Mouse (Mus musculus) heart, embryonic 16.5 days (tissue): ENCODE results near the gene Mgme1. TPM values are rescaled to one million over a fixed set of nuclear protein-coding genes. Genes with fewer than 3 reads are reported as not detected.

Experiments
- ATAC-seq: fragments of 200-750 bp; cut with Nextera tagmentation; replicated peaks from 2 replicates; pipeline ENCODE4 v1.8.0; 2017; ENCODE audit warnings: moderate number of reproducible peaks; ENCODE audit not compliant: insufficient read depth, low FRiP score; ENCODE audit errors: extremely low read depth
- H3K27ac ChIP-seq: fragments of 300-500 bp; sonication (generic); 2 replicates; pipeline ENCODE4 v1.5.1; 2014; ENCODE audit warnings: mild to moderate bottlenecking, low read length, control low read depth, moderate library complexity
- H3K27me3 ChIP-seq: fragments of 300-500 bp; sonication (generic); 2 replicates; pipeline ENCODE4 v1.6.1; 2014; ENCODE audit warnings: low read length, mixed read lengths; ENCODE audit not compliant: control insufficient read depth, insufficient read depth
- H3K36me3 ChIP-seq: fragments of 300-500 bp; sonication (generic); 2 replicates; pipeline ENCODE4 v1.6.1; 2014; ENCODE audit not compliant: control insufficient read depth, insufficient read depth
- H3K4me1 ChIP-seq: fragments of 300-500 bp; sonication (generic); 2 replicates; pipeline ENCODE4 v1.6.1; 2014; ENCODE audit warnings: low read length, mixed read lengths; ENCODE audit not compliant: control insufficient read depth, insufficient read depth
- H3K4me2 ChIP-seq: fragments of 300-500 bp; sonication (generic); 2 replicates; pipeline ENCODE4 v1.6.1; 2014; ENCODE audit warnings: low read depth, mild to moderate bottlenecking, control low read depth, low read length
- H3K4me3 ChIP-seq: fragments of 300-500 bp; sonication (generic); 2 replicates; pipeline ENCODE4 v1.5.1; 2014; ENCODE audit warnings: mild to moderate bottlenecking, control low read depth, low read length
- H3K9ac ChIP-seq: fragments of 300-500 bp; sonication (generic); 2 replicates; pipeline ENCODE4 v1.6.1; 2014; ENCODE audit warnings: low read length, control low read depth
- H3K9me3 ChIP-seq: fragments of 300-500 bp; sonication (generic); replicated peaks from 2 replicates; pipeline ENCODE4 v1.6.1; 2016; ENCODE audit warnings: low read length; ENCODE audit not compliant: control insufficient read depth
- WGBS: fragments of 180-500 bp; shearing (Covaris S2); extraction: QIAGEN DNeasy Blood & Tissue Kit; methylation state at CpG from one replicate; pipeline ENCODE4 v1.1.7; 2014; 5-methylcytosine and 5-hydroxymethylcytosine counted together
- polyA plus RNA-seq: library from polyadenylated mRNA; unstranded; fragments of >200 nt; fragmentation: Nextera tagmentation; extraction: Ambion mirVana; gene quantifications from 2 replicates; pipeline ENCODE4 v1.2.1, GENCODE M21; 2015

The Mgme1 gene
- polyA plus RNA-seq, 1 experiment from 2014 or later = 28.0 TPM

DNA sequence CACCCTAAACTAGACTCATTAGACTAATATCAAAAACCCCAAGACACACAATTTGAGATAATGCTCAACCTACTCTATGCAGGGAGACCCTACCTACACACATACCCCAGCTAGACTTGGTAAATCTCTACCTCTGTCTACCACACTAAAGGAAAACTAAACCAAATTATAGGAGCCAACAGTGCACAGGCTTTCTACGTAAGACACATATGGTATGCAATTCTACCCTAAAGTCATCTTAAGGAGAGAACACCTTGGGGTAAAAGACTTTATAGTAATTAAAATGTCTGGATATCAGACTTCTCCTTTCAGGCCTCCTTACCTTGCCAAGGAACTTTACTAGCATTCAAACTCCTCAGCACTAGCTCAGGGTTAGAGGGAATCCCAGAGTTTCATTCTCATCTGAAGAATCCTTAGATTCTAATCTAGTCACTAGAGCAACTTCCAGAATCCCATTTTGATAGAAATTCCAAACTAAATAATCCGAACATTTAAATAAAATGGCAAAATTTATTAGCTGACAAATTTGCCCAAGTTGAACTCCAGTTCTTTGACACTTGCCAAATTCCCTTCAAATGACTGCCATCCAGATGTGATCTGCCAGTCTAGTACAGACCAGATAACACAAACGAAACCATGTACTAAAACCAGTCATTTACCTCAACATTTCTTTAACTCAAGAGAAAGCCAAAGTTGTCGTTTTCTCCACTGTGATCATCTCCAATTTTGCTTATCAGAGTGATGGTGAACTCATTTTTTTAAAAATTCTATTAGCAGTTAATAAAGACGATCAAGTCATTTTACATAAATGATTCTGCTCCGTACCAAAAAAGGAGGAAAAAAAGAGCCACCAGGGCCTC is 1.8 kb upstream of the Mgme1 start:
- Histone ChIP-seq H3K9me3 (no peaks in the 10 kb centered on the region), H3K27ac (peak overlapping the region; percentile 43)
- 13% methylated on average over 6 of the region's 6 CpGs for WGBS

DNA sequence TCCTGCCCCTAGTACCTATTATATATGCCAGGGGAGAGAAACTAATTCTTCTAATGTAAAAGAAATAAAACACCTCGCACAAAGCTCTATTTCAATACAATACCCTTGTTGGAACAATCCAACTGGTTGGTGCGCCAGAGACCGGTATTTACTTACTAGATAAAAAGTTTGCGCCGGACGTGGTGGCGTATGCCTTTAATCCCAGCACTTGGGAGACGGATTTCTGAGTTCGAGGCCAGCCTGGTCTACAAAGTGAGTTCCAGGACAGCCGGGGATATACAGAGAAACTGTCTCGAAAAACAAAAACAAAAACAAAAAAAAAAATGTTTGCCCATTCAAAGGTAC is 1.2 kb upstream of the Mgme1 start:
- Histone ChIP-seq H3K36me3 (no peaks in the 10 kb centered on the region), H3K4me1 (peaks cover 37% of the 10 kb centered on the region), H3K9ac (peak overlapping the region; percentile 83), H3K27ac (peak overlapping the region; percentile 37; the same call in 1 of the 2 replicates), H3K4me3 (peak overlapping the region; percentile 65), H3K27me3 (no peaks in the 10 kb centered on the region), H3K4me2 (peak overlapping the region; percentile 79), H3K9me3 (no peaks in the 10 kb centered on the region)
- no peak for ATAC-seq
- WGBS = under 1% methylated on average over 11 of the region's 11 CpGs

More for the DNA sequence above, 1.8 kb upstream of the Mgme1 start:
- Histone ChIP-seq H3K27me3 (no peaks in the 10 kb centered on the region), H3K4me3 (peak overlapping the region; percentile 65), H3K4me2 (peak overlapping the region; percentile 79), H3K36me3 (no peaks in the 10 kb centered on the region), H3K9ac (peak overlapping the region; percentile 83), H3K4me1 (peaks cover 33% of the 10 kb centered on the region)
- no peak for ATAC-seq

DNA sequence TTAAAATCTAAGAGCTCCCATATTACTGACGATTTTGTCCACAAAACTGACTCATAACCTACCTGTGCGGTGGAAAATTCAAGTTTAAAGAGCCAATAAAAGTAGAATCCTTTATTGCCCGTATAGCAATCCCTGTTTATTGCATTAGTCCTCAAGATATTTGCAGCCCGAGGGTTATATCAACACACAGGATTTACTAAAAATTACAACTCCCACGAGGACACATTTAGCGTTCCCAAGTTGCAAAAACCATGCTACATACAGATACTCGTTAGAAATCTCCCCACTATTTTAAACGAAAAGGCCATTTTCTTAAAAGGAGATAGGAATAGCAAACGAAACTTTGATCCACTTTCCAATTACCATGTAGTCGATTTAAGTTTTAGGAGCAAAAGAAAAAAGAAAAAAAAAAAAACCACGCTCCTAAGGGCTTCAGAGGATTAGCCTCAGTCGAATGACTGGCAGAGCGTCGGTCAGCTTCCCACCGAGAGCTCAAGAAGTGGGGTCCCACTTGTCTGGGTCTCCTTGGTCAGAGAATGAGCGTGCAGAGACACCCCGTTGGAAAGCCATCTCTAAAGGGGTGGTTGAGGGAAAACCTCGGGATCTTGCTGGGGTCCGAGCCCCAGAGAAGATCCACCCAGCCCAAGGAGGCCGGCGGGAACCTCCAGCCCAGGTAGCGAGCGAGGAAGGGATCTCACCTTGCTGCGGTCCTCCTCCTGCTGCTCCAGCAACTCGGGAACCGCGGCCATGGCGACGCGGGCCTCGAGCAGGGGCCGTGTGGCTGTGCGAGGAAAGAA is 586 bp upstream of the Mgme1 start:
- Histone ChIP-seq H3K27me3 (no peaks in the 10 kb centered on the region), H3K36me3 (no peaks in the 10 kb centered on the region), H3K4me3 (peak overlapping the region; percentile 65), H3K9ac (peak overlapping the region; percentile 83), H3K4me1 (peaks cover 41% of the 10 kb centered on the region), H3K9me3 (no peaks in the 10 kb centered on the region), H3K4me2 (peak overlapping the region; percentile 79), H3K27ac (peak overlapping the region; percentile 95)
- under 1% methylated on average over 33 of the region's 33 CpGs for WGBS
- ATAC-seq = no peak; the same call in 1 of the 2 replicates

DNA sequence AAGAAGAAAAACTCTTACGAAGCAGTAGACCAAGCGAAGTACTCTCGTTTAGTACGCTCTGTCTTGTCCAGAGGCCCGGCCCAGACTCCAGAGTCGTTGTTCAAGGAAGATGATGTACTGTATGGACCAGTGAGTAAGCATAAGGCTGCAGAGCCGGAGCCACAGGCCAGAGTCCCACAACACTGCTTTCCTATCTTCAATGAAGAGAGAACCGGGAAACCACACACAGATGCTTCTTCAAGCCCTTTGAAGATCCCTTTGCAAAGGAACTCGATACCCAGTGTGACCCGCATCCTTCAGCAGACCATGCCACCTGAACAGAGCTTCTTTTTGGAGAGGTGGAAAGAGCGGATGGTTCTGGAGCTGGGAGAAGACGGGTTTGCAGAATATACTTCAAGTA is 1.6 kb downstream of the Mgme1 start:
- Histone ChIP-seq H3K9me3 (no peaks in the 10 kb centered on the region), H3K4me1 (peaks cover 35% of the 10 kb centered on the region), H3K4me3 (no peak overlapping the region), H3K4me2 (no peak overlapping the region), H3K9ac (no peak overlapping the region), H3K36me3 (0 out of 2 replicates have a peak, but pooled peaks cover 2% of the 10 kb centered on the region), H3K27ac (no peak overlapping the region), H3K27me3 (no peaks in the 10 kb centered on the region)
- 88% methylated on average over 12 of the region's 12 CpGs for WGBS
- ATAC-seq = no peak

GRCm38 (mm10) chr2:144274741-144275140 is 4.3 kb downstream of the Mgme1 start:
- H3K4me2 ChIP-seq = no peak overlapping the region
- 38% methylated on average over 8 of the region's 8 CpGs for WGBS
- H3K4me1 ChIP-seq = peaks cover 19% of the 10 kb centered on the region
- H3K27me3 ChIP-seq = no peaks in the 10 kb centered on the region
- H3K36me3 ChIP-seq = peaks cover 9% of the 10 kb centered on the region
- peak overlapping the region; percentile 70 for H3K27ac ChIP-seq
- no peaks in the 10 kb centered on the region for H3K9me3 ChIP-seq
- H3K4me3 ChIP-seq = no peak overlapping the region
- ATAC-seq = no peak
- peak overlapping the region; percentile 41; the same call in 1 of the 2 replicates for H3K9ac ChIP-seq

DNA sequence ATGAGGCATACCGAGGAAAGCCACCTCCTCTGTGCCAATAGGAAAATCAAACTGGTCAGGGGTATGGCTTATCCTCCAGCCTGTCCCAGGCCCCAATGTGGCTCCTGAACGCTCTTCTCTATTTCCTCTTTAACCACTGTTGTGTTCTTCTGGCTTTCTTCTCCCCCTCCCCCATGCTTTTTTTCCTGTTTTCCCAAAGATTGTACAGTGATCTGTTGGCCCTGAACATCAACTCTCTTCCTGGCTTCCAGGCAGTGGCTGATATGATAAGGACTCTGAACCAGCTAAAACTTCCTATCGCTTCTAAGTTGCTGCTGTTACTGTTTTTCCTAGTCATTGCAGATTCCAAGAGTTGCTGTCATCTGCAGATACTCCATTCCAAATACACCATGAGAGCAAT is 6.4 kb downstream of the Mgme1 start:
- no peaks in the 10 kb centered on the region for H3K9me3 ChIP-seq
- no peak overlapping the region for H3K4me2 ChIP-seq
- peak; percentile 29; the same call in 1 of the 2 replicates for ATAC-seq
- peaks cover 20% of the 10 kb centered on the region for H3K4me1 ChIP-seq
- peak overlapping the region; percentile 58 for H3K27ac ChIP-seq
- H3K36me3 ChIP-seq = peaks cover 11% of the 10 kb centered on the region
- H3K4me3 ChIP-seq = no peak overlapping the region
- H3K27me3 ChIP-seq = no peaks in the 10 kb centered on the region
- no peak overlapping the region for H3K9ac ChIP-seq
- 66% methylated on average over 3 of the region's 3 CpGs for WGBS

- H3K4me2 ChIP-seq = no peak overlapping the region
- 45% methylated on average over 5 of the region's 5 CpGs for WGBS
- ATAC-seq = peak; percentile 84
- H3K27me3 ChIP-seq = no peaks in the 10 kb centered on the region
- peak overlapping the region; percentile 78 for H3K27ac ChIP-seq
- peaks cover 11% of the 10 kb centered on the region for H3K36me3 ChIP-seq
- H3K4me3 ChIP-seq = no peak overlapping the region
- no peaks in the 10 kb centered on the region for H3K9me3 ChIP-seq
- H3K4me1 ChIP-seq = peaks cover 18% of the 10 kb centered on the region
- no peak overlapping the region for H3K9ac ChIP-seq
Measured at GRCm38 (mm10) chr2:144279742-144280141, 9.3 kb downstream of the Mgme1 start.

DNA sequence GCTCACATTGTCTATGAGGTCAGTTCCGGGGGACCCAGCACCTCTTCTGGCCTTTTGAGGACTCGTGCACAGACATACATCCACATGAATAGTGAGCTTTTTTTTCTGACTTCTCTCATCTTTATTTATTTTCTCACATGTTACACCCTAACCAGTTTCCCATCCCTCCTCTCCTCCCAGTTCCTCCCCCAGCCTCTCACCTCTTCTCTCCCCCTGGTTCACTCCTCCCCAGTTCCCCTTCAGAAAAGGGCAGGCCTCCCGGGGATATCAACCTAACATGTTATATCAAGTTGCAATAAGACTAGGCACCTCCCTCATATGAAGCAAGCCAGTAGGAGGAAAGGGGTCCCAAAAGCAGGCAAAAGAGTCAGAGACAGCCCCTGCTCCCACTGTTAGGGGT is 10.1 kb downstream of the Mgme1 start:
- no peaks in the 10 kb centered on the region for H3K27me3 ChIP-seq
- peaks cover 19% of the 10 kb centered on the region for H3K4me1 ChIP-seq
- H3K27ac ChIP-seq = peak overlapping the region; percentile 78
- no peak for ATAC-seq
- 85% methylated on average over 3 of the region's 3 CpGs for WGBS
- H3K4me3 ChIP-seq = no peak overlapping the region
- peaks cover 11% of the 10 kb centered on the region for H3K36me3 ChIP-seq
- H3K9me3 ChIP-seq = no peaks in the 10 kb centered on the region
- 0 out of 2 replicates have a peak overlapping the region, but pooled peaks have one; percentile 12 for H3K9ac ChIP-seq
- H3K4me2 ChIP-seq = no peak overlapping the region

GRCm38 (mm10) chr2:144281417-144281816 is 11.0 kb downstream of the Mgme1 start:
- Histone ChIP-seq H3K4me3 (no peak overlapping the region), H3K4me1 (peaks cover 19% of the 10 kb centered on the region), H3K9ac (no peak overlapping the region), H3K27me3 (no peaks in the 10 kb centered on the region), H3K27ac (no peak overlapping the region), H3K4me2 (no peak overlapping the region), H3K9me3 (no peaks in the 10 kb centered on the region), H3K36me3 (peaks cover 11% of the 10 kb centered on the region)
- ATAC-seq = no peak
- 72% methylated on average over 3 of the region's 3 CpGs for WGBS
